Mouse (Mus musculus) lung, adult 2 months (tissue): ENCODE measurements around the gene Ap4s1.

ENCODE experiments used
- CTCF ChIP-seq: fragments of 200-500 bp; IDR thresholded peaks from 2 replicates; pipeline ENCODE4 v1.5.1; 2011; ENCODE audit warnings: mild to moderate bottlenecking, low read length, control low read depth; ENCODE audit not compliant: insufficient read depth
- POLR2A ChIP-seq: fragments of 200-500 bp; IDR thresholded peaks from 2 replicates; pipeline ENCODE4 v1.6.1; 2011; ENCODE audit warnings: low read depth, mild to moderate bottlenecking, control low read depth, low read length, borderline replicate concordance; ENCODE audit errors: extremely low read depth

DNA sequence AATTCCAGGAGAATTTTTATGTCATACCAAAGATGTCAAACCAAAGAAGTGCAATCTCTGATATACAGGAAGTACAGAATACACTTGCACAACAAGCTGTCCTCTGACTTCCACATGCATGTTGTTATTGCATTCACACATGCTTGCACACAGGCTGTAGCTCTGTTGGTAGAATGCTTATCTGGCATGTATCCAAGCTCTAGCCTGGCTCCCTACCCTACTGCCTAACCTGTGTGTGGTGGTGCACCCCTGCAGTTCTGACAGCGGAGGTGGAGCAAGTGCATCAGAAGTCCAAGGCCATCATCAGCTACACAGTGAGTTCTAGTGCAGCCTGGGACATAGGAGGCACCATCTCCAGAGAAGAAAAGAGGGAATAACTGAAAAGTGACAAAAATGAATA lies 12.0 kb upstream of the Ap4s1 start:
- no peak for TF ChIP-seq CTCF
- TF ChIP-seq POLR2A: no peak
